Mouse (Mus musculus) layer of hippocampus, adult 9-10 months (tissue): ENCODE data around the gene Gm36079.
"Not testable (repeated sequence)": the region's sequence is repeated elsewhere in the genome, so short reads cannot be mapped to it uniquely, and the experiment has no call there.

Source experiments
- DNase-seq: peaks from one replicate; pipeline ENCODE4 v3.0.0; 2022; ENCODE audit warnings: low spot score

Gm36079 gene

DNA sequence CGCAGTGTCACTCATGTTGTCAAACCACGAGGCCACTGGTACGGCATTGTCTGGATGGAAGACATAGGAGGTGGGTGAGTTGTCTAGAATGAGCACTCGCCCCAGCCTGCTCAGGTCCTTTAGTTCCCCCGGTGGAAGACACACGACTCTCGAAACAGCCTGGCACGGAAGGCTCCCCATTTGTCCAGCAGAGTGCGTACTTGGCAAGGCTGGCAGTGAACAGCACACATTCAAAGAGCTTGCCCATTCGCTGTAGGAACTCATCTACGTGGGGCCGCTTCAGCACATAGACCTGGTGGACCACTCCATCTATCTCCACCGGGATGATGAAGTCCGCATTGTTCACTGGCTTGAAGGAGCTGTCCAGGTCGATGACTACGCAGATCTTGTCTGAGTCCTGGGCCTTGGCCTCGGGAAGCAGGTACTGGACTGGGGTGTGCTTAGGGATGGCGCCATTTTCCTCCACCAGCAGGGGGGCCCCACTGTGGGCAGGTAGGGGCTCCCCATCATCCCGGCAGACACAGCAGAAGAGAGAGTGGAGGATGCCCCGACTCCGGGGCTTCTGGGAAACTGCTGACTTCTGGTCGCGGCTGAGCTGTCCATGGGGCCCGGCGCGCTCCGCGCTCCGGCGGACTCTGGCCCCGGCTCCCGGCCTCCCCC lies 11.3 kb downstream of the Gm36079 start:
- not testable (repeated sequence) for DNase-seq

DNA sequence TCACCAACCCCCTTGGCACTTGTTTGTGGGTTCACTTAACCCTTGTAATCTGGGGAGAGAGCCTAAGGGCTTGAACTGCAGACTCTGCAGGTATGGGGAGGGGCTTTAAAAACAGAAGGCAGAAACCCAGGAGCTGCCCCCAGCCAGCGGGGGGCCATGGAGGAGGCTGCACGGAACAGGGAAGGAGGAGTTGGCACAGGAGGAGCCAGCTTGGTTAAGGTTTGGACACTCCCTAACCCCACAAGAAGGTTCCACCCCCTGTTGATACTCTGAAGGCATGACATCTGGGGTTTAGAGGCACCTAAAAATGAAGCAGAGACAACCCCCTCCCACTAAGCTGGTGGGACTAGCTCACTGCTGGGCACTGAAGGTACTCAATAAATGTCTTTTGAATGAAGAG lies 12.8 kb downstream of the Gm36079 start:
- not testable (repeated sequence) for DNase-seq

DNA sequence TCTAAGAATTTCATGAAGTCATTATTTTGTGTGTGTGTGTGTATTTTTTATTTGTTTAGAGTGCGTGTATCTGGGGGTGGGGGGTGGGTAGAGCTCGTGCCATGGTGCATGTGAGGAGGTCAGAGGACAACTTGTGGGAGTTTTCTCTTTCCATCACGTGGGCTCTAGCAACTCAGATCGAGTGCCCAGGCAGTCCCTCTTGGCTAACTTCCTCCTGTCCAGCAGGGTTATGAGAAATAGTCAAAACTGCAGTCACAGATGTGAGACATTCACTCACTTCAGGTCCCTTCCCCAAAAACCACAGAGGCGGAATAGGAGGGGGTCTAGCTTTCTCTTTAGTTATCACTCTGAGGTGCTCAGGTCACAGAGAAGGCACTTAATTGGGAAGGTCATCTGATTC lies 13.3 kb downstream of the Gm36079 start:
- DNase-seq, result not testable (repeated sequence)

DNA sequence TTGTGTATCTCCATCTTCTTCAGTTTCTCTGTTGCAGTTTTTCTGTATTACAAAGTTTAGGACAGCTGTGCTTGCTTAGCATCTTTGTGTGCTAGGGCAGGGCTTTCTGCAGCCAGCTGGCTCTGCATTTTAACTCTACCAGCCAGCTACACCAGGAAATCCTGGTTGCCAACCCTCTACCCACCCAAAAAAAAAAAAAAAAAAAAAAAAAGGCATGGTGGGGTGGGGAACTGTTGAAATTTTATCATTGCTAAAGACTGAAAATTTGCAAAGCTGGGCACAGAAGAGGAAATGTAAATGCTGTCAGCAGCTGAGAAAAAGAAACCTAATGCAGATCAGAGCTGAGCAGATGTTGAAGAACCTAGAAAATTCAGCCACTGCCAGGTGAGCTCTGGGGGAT lies 16.7 kb downstream of the Gm36079 start:
- not testable (repeated sequence) for DNase-seq

DNA sequence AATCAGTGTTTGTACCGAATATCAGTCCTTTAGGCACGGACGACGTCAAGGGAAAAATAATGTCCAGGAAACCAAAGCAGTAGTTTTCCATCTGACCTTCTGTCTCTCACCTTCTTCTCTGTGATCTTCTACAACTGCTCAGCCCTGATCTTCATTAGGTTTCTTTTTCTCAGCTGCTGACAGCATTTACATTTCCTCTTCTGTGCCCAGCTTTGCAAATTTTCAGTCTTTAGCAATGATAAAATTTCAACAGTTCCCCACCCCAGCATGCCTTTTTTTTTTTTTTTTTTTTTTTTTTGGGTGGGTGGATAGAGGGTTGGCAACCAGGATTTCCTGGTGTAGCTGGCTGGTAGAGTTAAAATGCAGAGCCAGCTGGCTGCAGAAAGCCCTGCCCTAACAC lies 27.6 kb downstream of the Gm36079 start:
- DNase-seq, result not testable (repeated sequence)

DNA sequence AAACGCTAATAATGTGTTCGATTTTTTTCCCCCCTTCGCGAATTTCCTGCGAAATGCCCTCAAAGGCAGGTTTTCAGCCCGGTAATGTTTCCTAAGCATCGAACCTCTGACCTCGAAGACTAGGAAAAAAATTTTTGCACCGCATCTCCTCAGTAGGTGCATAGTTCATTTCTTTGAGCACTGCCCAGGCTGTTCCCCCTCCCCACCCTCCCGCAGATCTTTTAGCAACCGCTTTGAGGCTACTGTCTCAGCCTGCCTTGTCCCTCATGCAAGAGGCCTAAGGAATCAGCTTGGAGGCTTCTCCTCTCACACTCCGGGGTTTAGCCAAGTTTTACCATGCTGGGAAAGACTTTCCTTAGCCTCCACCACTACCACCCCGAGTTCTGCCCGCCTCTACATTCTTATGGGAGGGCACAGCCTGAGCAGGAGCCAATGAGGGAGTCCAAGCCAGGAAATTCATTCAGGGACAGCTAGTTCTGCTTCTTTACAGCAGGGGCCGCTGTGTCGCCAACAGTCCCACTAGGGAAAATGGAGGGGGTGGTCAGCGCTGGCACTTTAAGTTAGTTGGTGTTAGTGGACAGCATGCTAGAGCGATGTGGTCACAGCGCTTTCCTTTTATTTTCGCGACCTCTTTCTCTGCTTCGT lies 28.2 kb downstream of the Gm36079 start:
- DNase-seq, result not testable (repeated sequence)

DNA sequence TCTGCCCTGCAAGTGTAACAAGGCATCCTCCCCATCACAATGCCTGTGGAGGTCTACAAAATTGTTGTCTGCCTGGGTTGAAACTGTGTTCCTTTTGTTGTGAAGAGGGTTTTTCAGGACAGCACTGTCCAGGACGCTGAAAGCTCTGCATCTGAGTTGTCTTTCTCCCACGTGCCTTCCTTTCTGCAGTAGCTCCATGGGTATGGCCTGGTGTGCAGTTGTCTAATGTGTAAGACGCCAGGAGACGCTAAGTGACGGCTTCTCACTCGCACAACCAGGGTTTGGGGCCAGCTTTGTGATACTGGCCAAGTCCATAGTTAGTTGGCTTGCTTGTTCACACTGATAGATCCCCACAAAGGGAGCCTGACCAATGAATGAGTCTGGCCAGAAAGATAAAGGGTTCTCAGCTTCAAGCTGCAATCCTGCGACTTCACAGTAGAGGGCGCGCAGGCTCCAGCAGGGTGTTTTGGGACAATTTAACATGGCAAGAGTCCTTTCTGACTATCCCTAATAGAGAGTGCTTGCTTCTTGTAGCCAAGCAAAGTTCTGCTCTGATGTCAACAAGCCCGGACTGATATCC lies 34.8 kb downstream of the Gm36079 start:
- DNase-seq, result not testable (repeated sequence)

DNA sequence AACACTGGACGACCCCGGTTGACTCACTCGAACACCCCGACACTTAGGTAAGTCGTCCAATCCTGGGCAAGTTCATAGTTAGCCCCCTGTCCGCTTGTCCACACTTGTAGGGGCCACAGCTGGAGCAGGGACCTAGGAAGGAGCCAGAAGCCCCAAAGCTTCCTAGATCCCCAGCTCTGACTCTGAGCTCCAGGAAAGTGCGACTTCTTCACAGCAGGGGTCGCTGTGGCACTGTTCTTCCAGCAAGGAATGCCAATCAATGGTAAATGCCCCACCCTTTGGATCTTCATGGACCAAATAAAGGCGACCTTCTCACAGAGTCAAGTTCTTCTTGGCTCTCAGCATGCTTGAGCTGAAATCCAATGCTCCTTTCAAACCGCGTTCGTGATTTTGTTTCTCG lies 35.5 kb downstream of the Gm36079 start:
- DNase-seq, result not testable (repeated sequence)
